Mouse (Mus musculus) leukemia stem cell, adult 10-12 weeks (primary cell): ENCODE measurements around the gene Tmem106a. TPM values are rescaled to one million over a fixed set of nuclear protein-coding genes. Genes with fewer than 3 reads are reported as not detected.

Experiments used
- polyA plus RNA-seq: library from polyadenylated mRNA; stranded (reverse); fragments of >175 nt; gene quantifications from 2 replicates; pipeline ENCODE4 v1.2.3, GENCODE M21; 2012; ENCODE audit warnings: low replicate concordance

The Tmem106a gene
- polyA plus RNA-seq, result 2.0 and 5.9 TPM in 2 replicates

DNA sequence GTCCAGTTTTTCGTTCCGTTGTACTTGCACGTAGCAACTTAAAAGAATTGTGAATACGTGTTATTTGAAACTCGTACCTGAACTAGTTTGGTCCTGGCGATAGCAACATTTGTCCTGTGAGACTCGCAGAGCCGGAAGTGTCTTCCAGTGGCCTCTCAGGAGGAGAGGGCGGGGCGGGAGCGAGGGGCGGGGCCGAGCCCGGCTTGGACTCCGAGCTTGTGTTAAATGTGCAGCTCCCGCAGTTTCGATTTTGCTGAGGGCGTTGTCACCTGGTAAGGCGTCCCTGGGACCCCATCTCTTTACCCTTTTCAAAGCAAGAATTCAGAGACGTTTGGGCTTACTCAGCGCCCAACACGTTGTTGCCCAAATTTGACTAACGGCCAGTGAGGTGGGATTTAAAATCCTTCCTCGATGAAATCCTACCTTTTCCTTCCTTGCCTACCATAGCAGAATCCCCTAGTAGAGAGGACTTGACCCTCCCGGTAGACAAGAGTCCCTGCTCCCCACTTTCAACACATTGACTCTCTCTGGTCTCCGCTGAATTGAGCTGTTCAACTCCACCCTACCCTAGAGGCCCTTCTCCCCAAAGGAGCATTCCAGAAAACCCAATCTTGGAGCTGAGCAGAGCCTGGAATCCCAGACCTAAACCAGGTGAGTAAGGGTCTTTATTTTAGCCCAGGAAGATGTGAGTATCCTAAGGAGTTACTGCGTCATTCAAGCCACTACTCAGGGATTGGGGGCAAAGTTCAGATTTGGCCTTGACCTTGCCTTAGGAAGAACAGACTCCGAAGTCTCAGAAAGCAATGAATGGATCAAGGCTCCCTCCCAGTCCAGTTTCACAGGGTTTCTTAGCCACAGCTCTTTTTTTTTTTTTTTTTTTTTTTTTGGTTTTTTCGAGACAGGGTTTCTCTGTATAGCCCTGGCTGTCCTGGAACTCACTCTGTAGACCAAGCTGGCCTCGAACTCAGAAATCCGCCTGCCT lies at the start of gene Tmem106a:
Gene Tmem106a, plus strand, starts transcription at position 189 of the 982 bp plus-strand sequence.

DNA sequence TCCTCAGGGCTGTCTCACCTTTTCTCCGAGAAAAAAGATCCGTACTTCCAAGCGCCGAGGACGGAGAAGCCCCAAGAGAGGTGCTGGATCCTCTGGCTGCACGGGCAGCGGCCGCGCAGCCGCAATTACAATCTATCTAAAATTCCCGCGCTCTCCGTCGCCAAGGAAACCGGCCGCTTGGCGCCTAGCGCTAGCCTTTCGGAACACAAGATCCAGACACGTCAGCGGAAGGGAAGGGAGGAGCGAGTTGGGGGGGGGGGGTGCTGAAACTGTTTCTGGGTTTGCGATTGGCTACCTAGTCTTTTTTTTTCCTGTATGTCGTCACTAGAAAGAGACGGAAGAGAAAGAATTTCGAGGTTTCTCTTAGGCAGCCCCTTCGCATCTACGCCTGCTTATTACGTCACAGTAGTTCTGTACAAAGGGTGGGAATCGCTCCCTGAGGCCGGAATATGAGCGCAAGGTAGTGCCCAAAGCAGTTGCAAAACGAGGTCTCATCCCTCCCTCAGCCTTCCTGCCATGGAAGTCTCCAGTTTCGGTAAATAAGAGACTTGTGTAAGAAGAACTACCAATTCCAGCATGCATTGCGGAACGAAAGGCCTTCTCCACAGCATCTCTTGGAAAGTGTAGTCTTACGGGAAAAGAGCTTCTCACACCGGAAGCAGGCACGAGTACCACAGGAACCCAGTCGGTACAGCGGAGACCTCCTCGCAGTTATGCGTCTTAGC lies 30.1 kb upstream of the Tmem106a start, which contains the start of the genes Brca1 and Nbr1:
Gene Brca1, minus strand, starts transcription at position 205 of the 725 bp plus-strand sequence.
Gene Nbr1, plus strand, starts transcription at position 399 of the 725 bp plus-strand sequence.

GRCm38 (mm10) chr11:101599156-101599555 lies 17.1 kb downstream of the Tmem106a start, which contains the start of gene Gm11634:
Gene Gm11634, minus strand, starts transcription at chr11:101599256.

GRCm38 (mm10) chr11:101626995-101627856 lies 45.2 kb downstream of the Tmem106a start, which contains the start of gene Rdm1:
Gene Rdm1, plus strand, starts transcription at chr11:101627195.

Other genes with a start within 250 kb of the Tmem106a start
- not detected in 2 replicates for gene G6pc, start 214.7 kb upstream of the Tmem106a start, polyA plus RNA-seq
- 38.8 and 49.0 TPM in 2 replicates for gene Aarsd1, start 164.6 kb upstream of the Tmem106a start, polyA plus RNA-seq
- gene Gm27029, start 157.4 kb upstream of the Tmem106a start, polyA plus RNA-seq, result 0.33 TPM in 1 of 2 replicates, not detected in the other
- 4.3 and 5.0 TPM in 2 replicates for gene Rundc1, start 157.2 kb upstream of the Tmem106a start, polyA plus RNA-seq
- 0.16 and 0.95 TPM in 2 replicates for gene Ptges3l, start 156.9 kb upstream of the Tmem106a start, polyA plus RNA-seq
- gene Rpl27, start 139.9 kb upstream of the Tmem106a start, polyA plus RNA-seq, result 98.1 and 303 TPM in 2 replicates
- 22.6 and 37.1 TPM in 2 replicates for gene Ifi35, start 133.8 kb upstream of the Tmem106a start, polyA plus RNA-seq
- 3.2 and 4.2 TPM in 2 replicates for gene Rnd2, start 117.2 kb upstream of the Tmem106a start, polyA plus RNA-seq
- gene Vat1, start 116.0 kb upstream of the Tmem106a start, polyA plus RNA-seq, result 45.9 and 70.6 TPM in 2 replicates
- 0.80 and 24.6 TPM in 2 replicates for gene Brca1, start 30.3 kb upstream of the Tmem106a start, polyA plus RNA-seq
- gene Nbr1, start 30.1 kb upstream of the Tmem106a start, polyA plus RNA-seq, result 37.6 and 46.4 TPM in 2 replicates
- gene Gm11634, start 17.0 kb downstream of the Tmem106a start, polyA plus RNA-seq, result not detected in 2 replicates
- 4.8 and 7.8 TPM in 2 replicates for gene Rdm1, start 45.0 kb downstream of the Tmem106a start, polyA plus RNA-seq
- 0.88 and 2.3 TPM in 2 replicates for gene Arl4d, start 83.3 kb downstream of the Tmem106a start, polyA plus RNA-seq
- 6.7 and 7.3 TPM in 2 replicates for gene Dhx8, start 150.7 kb downstream of the Tmem106a start, polyA plus RNA-seq
- 11.2 and 14.7 TPM in 2 replicates for gene Etv4, start 203.1 kb downstream of the Tmem106a start, polyA plus RNA-seq